Mouse (Mus musculus) layer of hippocampus, postnatal 25 days (tissue): Measurements from ENCODE around the gene Ptprg. TPM values are rescaled to one million over a fixed set of nuclear protein-coding genes. Genes with fewer than 3 reads are reported as not detected.

Experiments used
- DNase-seq, 2 experiments: peaks; one replicate each; pipeline ENCODE4 v3.0.0; 2022; ENCODE audit warnings: mixed read lengths in 2 of 2, low spot score in 1 of 2; ENCODE audit errors: extremely low spot score in 1 of 2
- total RNA-seq, 2 experiments: library from RNA; stranded (reverse); gene quantifications; 2 replicates each; pipeline ENCODE4 v1.2.3; 2021

Ptprg gene
- total RNA-seq, 2 experiments from 2014 or later, result 109 to 133 TPM

DNA sequence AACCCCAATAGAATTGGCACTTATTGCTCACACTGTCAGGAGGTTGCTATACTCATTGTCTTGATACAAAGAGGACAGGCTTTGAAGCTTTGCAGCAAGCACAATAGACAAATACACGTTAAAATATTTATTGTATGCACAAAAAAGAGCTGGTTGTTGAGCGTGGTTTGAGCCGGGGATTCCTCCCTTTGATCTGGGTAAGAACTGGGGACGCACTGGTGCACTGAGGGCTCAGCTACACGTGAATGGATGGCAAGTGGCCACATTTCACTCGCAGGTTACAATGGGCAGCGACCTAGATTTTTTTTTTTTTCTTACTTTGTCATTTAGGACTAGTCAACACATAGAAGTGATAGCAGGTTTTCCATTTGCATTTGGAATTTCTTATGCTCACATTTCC is 165.9 kb downstream of the Ptprg start:
- no peak for DNase-seq

- no peak for DNase-seq
Measured at GRCm38 (mm10) chr14:11722101-11722500, 168.8 kb downstream of the Ptprg start.

GRCm38 (mm10) chr14:11723876-11724275 is 170.5 kb downstream of the Ptprg start:
- DNase-seq, result no peak

DNA sequence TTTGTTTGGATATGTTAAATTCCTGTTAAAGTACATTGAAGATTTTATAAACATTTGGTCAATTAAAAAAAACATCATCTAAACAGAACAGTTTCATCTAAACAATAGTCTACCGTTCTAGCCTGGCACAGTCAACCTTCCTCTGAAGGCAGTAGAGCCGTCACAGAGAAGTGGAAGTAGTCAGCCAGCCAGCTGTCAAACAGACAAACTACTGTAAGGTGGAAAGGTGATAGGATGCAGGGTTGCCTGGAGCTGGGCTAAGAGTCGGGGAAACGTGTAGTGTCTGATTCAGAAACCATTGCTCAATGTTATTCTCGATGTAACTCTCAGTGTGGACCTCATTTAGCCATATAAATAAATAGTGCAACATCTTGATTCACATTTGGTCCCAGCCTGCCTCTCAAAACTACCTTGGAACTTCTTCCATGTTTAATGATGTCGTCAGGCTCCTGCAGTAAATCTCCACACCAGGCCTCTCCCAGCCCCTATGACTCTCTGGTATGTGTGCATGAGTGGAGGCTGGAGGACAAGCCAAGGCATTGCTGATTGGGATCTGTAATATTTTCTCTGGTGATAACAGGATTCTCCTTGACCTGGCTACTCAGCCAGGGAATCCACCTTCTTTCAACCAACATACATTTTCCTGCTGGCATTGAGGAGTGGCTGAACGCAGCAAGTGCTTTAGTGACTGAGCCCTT is 178.0 kb downstream of the Ptprg start:
- no peak for DNase-seq

- DNase-seq, result no peak
Measured at GRCm38 (mm10) chr14:11732376-11732775, 179.0 kb downstream of the Ptprg start.

DNA sequence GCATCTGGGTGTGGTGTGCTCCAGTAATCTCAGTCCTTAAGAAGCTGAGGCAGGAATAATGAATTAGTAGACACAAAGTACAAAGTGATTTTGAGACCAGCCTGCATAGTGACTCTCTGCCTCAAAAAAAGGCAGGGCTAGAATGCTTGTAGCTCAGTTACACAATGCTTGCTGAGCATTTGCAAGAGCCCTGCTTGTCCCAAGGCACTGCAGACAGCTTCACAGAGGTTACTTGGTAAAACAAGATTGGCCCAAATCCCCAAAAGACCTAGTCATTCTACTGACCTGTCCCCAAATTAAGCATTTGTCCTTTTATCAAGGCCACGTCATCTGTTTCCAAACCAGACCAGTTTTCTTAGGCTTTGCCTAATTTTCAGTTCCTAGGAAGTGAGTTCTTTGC is 190.4 kb downstream of the Ptprg start:
- no peak for DNase-seq

DNA sequence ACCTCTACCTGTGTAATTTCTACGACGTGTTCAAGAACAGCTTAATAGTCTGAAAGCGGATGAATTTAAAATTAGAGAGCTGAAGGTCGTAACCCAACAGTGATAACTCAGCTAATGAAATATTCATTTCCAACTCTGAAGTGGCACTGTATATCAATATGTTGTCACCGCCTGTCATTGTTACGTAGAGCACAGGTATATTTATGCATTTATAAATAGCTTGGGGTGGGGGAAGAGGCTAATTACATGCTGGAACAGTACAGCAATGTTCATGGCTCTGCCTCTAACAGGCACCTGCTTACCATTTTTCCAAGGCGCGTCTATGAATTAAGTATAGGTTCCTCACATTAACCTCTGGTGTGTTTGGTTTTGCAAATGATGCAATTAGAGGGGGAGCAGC is 199.3 kb downstream of the Ptprg start:
- no peak for DNase-seq

DNA sequence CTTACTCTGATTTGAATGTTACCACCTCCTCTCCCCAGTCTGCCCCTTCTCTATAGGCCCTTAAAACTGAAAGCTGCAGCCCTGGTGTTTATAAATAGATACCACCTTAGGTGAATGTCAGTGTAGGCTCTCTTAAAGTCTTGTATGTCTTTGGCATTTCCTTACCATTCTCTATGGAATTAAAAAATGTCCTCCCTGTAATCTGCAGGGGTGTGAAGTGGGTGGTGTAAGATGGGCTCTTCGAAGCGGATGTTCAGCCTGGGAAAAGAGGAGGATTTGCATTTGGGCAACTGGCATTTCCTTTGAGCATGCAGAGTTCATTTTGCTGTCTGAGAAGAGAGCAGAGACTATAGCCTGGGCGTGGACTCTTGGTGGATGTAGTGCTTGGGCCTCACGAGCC is 201.3 kb downstream of the Ptprg start:
- DNase-seq, result no peak

GRCm38 (mm10) chr14:11758185-11758584 is 204.9 kb downstream of the Ptprg start:
- no peak for DNase-seq

- no peak for DNase-seq
Measured at GRCm38 (mm10) chr14:11759356-11759755, 206.0 kb downstream of the Ptprg start.

DNA sequence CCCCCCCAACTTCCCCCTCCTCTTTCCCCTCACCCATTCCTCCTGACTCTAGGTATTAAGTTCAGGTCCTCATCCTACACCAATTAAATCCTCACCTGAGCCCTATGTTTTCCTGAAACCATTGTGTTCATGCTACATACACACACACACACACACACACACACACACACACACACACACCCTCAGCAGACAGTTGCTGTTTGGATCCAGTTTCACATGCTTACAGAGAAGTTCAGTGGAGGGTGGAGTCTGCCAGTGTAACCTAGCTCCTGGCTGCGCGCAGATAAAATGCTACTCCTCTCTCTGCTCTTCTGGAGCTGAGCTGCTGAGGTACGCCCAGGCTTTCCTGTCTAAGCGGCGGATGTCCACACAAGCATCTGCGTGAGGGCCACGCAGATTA is 209.7 kb downstream of the Ptprg start:
- DNase-seq, result no peak

DNA sequence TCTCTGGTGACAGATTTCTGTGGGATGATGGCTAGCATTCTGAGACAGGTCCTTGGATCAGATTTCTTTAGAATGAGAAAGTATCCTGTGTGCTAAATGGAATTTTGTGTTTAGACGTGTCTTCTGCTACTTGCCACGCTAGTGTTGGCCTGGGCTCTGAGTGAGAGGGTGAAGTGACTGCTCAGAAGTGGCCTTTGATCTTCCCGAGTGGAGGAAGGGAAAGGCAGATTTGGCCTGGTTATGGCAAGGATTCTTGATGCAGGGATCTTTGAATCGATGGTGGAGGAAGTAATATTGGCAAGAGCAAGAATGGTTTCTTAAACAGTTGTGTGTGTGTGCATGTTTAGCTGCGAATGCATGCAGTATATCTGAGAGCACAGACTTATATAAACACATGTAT is 219.4 kb downstream of the Ptprg start:
- DNase-seq, result no peak

DNA sequence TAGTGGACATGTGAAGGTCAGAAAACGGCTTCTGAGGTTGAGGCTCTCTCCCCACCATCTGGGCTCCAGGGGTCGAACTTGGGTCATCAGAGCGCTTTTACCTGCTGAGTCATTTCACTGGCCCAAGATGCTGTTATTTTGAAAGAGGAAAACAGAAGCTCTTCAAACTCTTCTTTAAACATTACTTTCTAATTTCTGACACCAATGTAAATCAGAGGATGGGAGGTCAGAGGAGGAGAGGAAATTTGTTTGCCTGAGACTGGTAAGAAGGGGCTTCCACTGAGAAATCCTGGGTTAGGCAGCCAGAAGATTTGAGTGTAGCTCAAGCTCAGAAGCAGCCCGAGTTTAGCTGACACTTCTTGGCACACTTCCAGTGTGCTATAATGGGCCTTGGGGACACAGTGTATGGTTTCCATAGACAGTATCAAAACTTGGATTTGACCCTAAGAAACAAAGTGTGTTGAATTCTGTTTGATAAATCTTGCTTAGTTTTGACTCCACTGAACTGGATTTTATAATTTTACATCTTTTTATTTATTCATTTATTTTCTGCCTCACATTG is 221.2 kb downstream of the Ptprg start:
- no peak for DNase-seq

GRCm38 (mm10) chr14:11775204-11775603 is 221.9 kb downstream of the Ptprg start:
- peak in 1 of 2 experiments; percentile 13 for DNase-seq

GRCm38 (mm10) chr14:11775951-11776495 is 222.7 kb downstream of the Ptprg start:
- no peak for DNase-seq

DNA sequence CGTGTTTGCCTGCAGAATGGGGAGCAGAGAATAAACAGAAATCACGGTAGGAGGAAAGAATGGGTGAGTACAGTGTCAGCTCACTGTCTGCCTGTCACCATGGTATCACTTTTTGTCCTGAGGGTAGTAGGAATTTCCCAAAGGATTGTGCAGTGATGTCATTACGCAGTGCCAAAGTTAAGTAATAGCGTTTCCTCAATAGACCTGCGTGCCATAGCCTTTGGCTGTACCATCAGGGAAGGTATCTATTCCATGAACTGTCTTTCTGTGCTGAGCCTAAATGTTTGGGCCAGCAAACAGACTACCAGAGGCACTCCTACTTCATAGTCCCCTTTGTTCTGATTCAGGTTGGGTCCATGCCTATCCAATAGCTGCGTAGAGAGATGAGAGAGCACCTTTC is 223.2 kb downstream of the Ptprg start:
- DNase-seq, result no peak

GRCm38 (mm10) chr14:11791190-11791589 is 237.9 kb downstream of the Ptprg start:
- DNase-seq, result no peak

GRCm38 (mm10) chr14:11793847-11794246 is 240.5 kb downstream of the Ptprg start:
- DNase-seq, result no peak

- DNase-seq, result no peak
Measured at GRCm38 (mm10) chr14:11802355-11803035, 249.2 kb downstream of the Ptprg start.

DNA sequence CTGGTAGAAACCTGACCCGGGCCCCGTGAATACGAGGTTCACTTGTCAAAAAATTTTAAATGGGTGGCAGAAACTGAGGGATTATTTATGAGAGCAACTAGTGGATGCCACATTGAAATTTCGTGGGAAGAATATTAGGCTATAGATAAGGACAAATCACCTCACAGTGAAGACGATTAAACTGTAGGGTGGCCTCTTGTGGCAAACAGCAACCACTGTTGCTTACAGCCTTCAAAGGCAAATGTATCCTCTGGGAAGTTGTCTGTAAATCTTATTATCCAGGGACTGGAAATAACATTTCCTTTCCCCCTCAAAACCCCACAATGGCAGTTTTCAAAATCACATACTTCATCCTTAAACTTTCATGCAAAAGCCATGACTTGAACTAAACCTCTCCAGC is 253.3 kb downstream of the Ptprg start:
- DNase-seq, result no peak

DNA sequence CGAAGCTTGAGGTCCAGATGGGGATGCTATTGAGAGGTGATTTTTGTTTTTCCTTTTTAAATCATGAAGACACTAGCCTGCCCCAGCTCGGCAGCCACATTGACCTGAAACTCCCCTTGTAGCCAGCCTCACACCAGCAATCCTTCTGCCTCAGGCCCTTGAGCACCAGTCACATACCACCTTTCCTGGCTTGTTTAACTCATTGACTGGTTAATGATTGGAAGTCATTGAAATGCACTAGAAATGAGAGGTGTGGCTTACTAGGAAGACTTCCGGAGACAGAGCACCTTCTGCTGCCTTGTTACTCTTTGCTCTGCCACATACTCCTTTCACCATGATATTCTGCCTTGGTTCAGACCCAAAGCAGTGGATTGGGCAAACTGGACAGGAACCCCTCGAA is 254.1 kb downstream of the Ptprg start:
- no peak for DNase-seq
